Mouse (Mus musculus): ENCODE measurements around the gene Csnk2b. TPM values are rescaled to one million over a fixed set of nuclear protein-coding genes. Genes with fewer than 3 reads are reported as not detected.
A peak's percentile ranks its signal among the peaks of the same experiment; 100 is the strongest.

Gene Csnk2b
- polyA plus RNA-seq, 1 experiment from 2014 or later = 291 TPM

DNA sequence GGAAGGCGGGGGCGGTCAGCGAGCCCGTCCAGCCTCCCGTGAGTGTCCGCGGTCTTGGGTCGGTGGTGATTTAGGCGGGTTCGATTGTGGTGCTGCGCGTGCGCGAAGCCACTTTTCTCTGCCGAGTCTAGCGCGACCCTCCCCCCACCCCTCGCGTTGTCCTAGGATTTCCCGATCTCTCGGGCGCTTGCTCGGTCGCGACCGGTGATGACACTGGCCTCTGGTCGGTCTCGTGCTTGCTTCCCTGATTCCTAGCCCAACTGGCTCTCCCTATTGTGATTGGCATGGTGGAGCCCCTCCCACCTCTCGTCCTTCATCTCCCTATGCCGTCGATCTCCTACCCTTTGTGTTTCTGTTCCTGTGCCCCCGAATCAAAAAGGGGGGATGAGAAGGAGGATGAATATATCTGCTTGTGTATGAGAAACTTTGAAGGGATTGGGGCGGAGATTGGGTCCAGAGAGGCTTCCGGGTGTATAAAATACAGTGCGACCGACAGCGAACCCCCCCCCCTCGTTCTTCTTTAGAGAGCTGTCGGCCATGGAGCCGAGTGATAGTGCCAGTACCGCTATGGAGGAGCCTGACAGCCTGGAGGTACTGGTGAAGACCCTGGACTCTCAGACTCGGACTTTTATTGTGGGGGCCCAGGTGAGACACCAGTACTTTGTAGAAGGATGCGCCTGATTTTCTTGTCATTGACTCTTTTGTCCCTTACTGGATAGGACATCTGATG, 13.9 kb upstream of the Csnk2b start:
- Histone ChIP-seq H3K9me3 (ENCODE audit: low read depth, low read length) (no peaks in the 10 kb centered on the region), H3K9ac (peak overlapping the region; percentile 86), H3K36me3 (ENCODE audit: insufficient read depth) (peaks cover 32% of the 10 kb centered on the region), H3K4me2 (peak overlapping the region; percentile 85), H3K27me3 (ENCODE audit: insufficient read depth, low read length) (no peaks in the 10 kb centered on the region), H3K4me1 (ENCODE audit: insufficient read depth) (peaks cover 8% of the 10 kb centered on the region), H3K27ac (ENCODE audit: low read depth) (peak overlapping the region; percentile 95), H3K4me3 (ENCODE audit: low read depth, low read length) (peak overlapping the region; percentile 77)
- DNase-seq (peak; percentile 15), ATAC-seq (ENCODE audit: insufficient read depth) (peak; percentile 62)
- WGBS = under 1% methylated on average over 39 of the region's 43 CpGs
- no peak for TF ChIP-seq CTCF (IDR thresholded peaks at IDR 0.05; ENCODE audit: low read depth)

DNA sequence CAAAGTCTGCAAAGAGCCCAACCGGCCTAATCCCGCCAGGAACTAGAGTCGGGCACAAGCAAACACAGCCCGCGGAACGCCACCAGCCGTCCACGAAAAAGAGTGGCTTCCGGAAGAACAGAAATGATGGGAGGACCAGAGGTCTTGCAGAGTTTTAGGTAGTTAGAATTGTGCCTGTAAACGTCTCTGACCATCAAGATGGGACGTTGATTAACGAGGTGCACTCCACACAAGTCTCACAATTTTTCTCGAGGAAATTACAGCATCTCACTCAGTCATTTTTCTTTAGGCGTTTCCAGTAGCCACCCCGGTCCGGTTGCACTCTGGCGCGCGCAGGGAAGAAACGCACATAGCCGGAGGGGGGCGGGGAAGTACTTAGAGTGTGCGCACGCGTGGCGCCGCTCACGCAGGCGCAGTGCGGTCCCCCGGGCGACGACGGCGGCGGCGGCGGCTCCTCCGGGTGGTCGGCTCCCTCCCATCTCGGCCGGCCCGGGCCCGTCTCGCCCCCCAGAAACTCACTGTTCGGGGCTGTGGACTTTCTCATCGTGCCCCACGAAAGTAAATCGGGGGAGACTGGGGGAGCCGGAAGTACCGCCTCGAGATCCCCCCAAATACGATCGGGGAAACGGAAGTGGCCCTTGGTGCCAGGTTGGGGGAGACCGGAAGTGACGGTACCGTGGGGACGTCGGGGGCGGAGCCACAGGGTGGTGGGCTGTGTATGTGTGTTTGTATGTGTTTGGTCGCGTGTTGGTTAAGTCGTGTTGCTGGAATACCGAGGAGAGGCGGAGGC, 13.1 kb upstream of the Csnk2b start, which contains the start of gene Bag6:
Bag6 (plus strand) TSS at position 378 of the 790 bp plus-strand sequence.
- Histone ChIP-seq H3K4me3 (ENCODE audit: low read depth, low read length) (peak within 1 kb of the TSS; percentile 77), H3K27ac (ENCODE audit: low read depth) (peak within 1 kb of the TSS; percentile 95), H3K9me3 (ENCODE audit: low read depth, low read length) (no peaks in the 10 kb centered on the region), H3K36me3 (ENCODE audit: insufficient read depth) (peaks cover 27% of the 10 kb centered on the region), H3K27me3 (ENCODE audit: insufficient read depth, low read length) (no peaks in the 10 kb centered on the region), H3K4me1 (ENCODE audit: insufficient read depth) (peaks cover 8% of the 10 kb centered on the region), H3K4me2 (peak within 1 kb of the TSS; percentile 85), H3K9ac (peak within 1 kb of the TSS; percentile 86)
- ATAC-seq (ENCODE audit: insufficient read depth) = peak; percentile 94
- under 1% methylated on average over 66 of the region's 66 CpGs for WGBS
- 0 out of 2 replicates have a peak, but pooled peaks have one; percentile 18 for TF ChIP-seq CTCF (IDR thresholded peaks at IDR 0.05; ENCODE audit: low read depth)
- peak; percentile 97 for DNase-seq

DNA sequence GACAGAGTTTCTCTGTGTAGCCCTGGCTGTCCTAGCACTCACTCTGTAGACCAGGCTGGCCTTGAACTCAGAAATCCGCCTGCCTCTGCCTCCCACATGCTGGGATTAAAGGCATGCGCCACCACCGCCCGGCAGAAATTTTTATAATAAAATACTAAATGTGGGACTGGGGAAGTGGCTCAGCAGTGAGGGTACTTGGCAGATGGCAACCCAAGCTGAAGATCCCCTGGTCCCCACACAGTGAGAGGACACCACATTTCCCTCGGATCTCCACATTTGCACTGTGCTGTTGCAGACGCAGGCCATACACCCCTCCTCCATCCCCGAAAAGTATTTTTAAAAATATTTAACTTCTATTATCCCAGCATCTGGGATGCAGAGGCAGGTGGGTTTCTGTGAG, 11.7 kb upstream of the Csnk2b start:
- H3K27ac ChIP-seq (ENCODE audit: low read depth) = no peak overlapping the region
- ATAC-seq (ENCODE audit: insufficient read depth) = no peak
- H3K4me1 ChIP-seq (ENCODE audit: insufficient read depth) = peaks cover 8% of the 10 kb centered on the region
- WGBS = 91% methylated on average over 7 of the region's 7 CpGs
- H3K4me3 ChIP-seq (ENCODE audit: low read depth, low read length) = no peak overlapping the region
- DNase-seq = no peak
- no peak overlapping the region for H3K4me2 ChIP-seq
- no peaks in the 10 kb centered on the region for H3K27me3 ChIP-seq (ENCODE audit: insufficient read depth, low read length)
- peaks cover 22% of the 10 kb centered on the region for H3K36me3 ChIP-seq (ENCODE audit: insufficient read depth)
- no peak for TF ChIP-seq CTCF (IDR thresholded peaks at IDR 0.05; ENCODE audit: low read depth)
- no peak overlapping the region for H3K9ac ChIP-seq
- H3K9me3 ChIP-seq (ENCODE audit: low read depth, low read length) = no peaks in the 10 kb centered on the region

DNA sequence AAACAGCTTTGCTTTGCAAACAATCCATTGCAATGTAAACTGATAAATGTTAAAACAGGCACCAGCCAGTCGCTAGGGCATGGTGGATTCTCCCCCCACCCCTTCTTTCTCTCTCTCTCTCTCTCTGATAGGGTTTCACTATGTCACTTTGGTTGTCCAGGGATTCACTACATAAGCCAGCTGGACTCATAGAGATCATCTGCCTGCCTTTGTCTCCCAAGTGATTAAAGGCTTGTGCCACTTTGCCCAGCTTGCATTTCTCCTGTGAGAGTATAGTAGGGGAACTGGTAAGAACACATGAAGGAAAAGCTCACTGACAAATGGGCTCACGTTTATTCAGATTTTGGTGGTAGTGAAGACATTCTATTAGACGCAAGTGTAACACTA, 10.3 kb upstream of the Csnk2b start:
- no peak for TF ChIP-seq CTCF (IDR thresholded peaks at IDR 0.05; ENCODE audit: low read depth)
- ATAC-seq (ENCODE audit: insufficient read depth) (no peak), DNase-seq (no peak)
- no peak overlapping the region for H3K27ac ChIP-seq (ENCODE audit: low read depth)
- 60% methylated on average over 3 of the region's 3 CpGs for WGBS
- peaks cover 5% of the 10 kb centered on the region for H3K4me1 ChIP-seq (ENCODE audit: insufficient read depth)
- H3K4me3 ChIP-seq (ENCODE audit: low read depth, low read length) = no peak overlapping the region
- H3K9ac ChIP-seq = no peak overlapping the region
- H3K4me2 ChIP-seq = no peak overlapping the region
- no peaks in the 10 kb centered on the region for H3K27me3 ChIP-seq (ENCODE audit: insufficient read depth, low read length)
- no peaks in the 10 kb centered on the region for H3K9me3 ChIP-seq (ENCODE audit: low read depth, low read length)
- 0 out of 2 replicates have a peak, but pooled peaks cover 15% of the 10 kb centered on the region for H3K36me3 ChIP-seq (ENCODE audit: insufficient read depth)

DNA sequence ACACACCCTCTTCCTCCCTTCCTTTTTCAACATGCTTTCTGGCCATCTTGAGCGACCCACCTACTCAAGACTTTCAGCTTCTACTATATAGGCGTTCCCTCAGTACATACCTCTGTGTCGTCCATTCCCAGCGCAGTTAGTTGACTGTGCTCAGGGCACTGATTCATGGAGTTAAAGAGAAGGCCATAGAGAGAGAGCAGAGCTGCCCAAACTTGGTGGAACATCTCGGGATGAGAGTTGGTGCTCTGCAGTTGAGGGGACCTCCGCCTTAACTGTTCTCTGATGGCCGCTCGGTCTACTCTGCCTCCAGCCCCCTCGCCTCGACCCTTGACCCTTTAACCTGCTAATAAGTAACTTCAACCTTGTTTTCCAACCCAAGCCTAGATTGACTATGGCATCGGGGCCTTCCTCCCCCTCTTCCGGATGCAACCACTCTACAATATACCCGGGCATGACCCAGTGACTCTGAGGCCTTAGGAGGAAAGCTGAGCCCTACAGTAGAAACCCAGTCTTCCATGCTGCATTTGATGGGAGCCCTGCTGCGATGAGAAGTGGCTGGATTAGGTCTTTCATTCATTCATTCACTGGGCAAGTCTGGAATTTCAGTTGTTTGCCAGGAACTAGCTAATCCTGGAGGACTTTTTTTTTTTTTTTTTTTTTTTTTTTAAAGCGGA, 9.8 kb upstream of the Csnk2b start, which contains the start of gene Apom:
Apom (minus strand) TSS at position 551 of the 674 bp plus-strand sequence.
- DNase-seq = no peak
- H3K27ac ChIP-seq (ENCODE audit: low read depth) = no peak within 1 kb of the TSS

DNA sequence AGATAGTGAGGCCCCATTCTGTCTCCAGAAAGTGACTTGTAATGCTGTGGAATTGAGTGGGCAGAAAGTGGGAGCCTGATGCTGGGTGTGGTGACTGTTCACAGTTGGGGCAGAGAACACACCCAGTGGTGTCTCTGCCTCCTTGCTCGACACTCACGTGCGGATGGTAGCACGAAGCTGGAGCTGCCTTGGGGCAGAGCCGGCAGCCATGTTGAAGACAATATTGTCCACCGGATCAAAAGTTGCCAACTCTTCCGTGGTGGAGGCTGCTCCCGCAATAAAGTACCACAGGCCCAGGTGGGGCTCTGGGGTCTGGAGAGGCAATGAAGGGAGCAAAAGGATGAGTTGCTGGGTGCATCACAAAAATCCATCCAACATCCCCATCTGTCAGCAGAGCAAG, 9.2 kb upstream of the Csnk2b start:
- no peak for TF ChIP-seq CTCF (IDR thresholded peaks at IDR 0.05; ENCODE audit: low read depth)

More for the DNA sequence above, 9.8 kb upstream of the Csnk2b start, which contains the start of gene Apom:
- Histone ChIP-seq H3K36me3 (ENCODE audit: insufficient read depth) (0 out of 2 replicates have a peak, but pooled peaks cover 15% of the 10 kb centered on the region), H3K9ac (no peak within 1 kb of the TSS), H3K27me3 (ENCODE audit: insufficient read depth, low read length) (no peaks in the 10 kb centered on the region), H3K4me1 (ENCODE audit: insufficient read depth) (peaks cover under 1% of the 10 kb centered on the region; the same call in 1 of the 2 replicates), H3K9me3 (ENCODE audit: low read depth, low read length) (no peaks in the 10 kb centered on the region), H3K4me2 (no peak within 1 kb of the TSS), H3K4me3 (ENCODE audit: low read depth, low read length) (no peak within 1 kb of the TSS)
- WGBS = 74% methylated on average over 15 of the region's 15 CpGs
- ATAC-seq (ENCODE audit: insufficient read depth) = no peak
- no peak for TF ChIP-seq CTCF (IDR thresholded peaks at IDR 0.05; ENCODE audit: low read depth)

More for the DNA sequence above, 9.2 kb upstream of the Csnk2b start:
- H3K27ac ChIP-seq (ENCODE audit: low read depth) = no peak overlapping the region
- H3K36me3 ChIP-seq (ENCODE audit: insufficient read depth) = 0 out of 2 replicates have a peak, but pooled peaks cover 15% of the 10 kb centered on the region
- DNase-seq (no peak), ATAC-seq (ENCODE audit: insufficient read depth) (no peak)
- no peaks in the 10 kb centered on the region; the same call in 1 of the 2 replicates for H3K4me1 ChIP-seq (ENCODE audit: insufficient read depth)
- H3K27me3 ChIP-seq (ENCODE audit: insufficient read depth, low read length) = no peaks in the 10 kb centered on the region
- H3K4me3 ChIP-seq (ENCODE audit: low read depth, low read length) = no peak overlapping the region
- H3K9me3 ChIP-seq (ENCODE audit: low read depth, low read length) = no peaks in the 10 kb centered on the region
- WGBS = 86% methylated on average over 8 of the region's 8 CpGs
- H3K9ac ChIP-seq = no peak overlapping the region
- H3K4me2 ChIP-seq = no peak overlapping the region

Data from lung, embryonic 14.5 days (tissue).